Mouse (Mus musculus) liver, embryonic 14.5 days (tissue): ENCODE measurements around the gene Lca5.

Source experiments
- CTCF ChIP-seq: IDR thresholded peaks from 2 replicates; pipeline ENCODE4 v1.5.1; 2016; ENCODE audit warnings: antibody characterized with exemption, low read depth, control low read depth
- EP300 ChIP-seq: IDR thresholded peaks from 2 replicates; pipeline ENCODE4 v1.6.1; 2016; ENCODE audit warnings: antibody characterized with exemption, low read depth

DNA sequence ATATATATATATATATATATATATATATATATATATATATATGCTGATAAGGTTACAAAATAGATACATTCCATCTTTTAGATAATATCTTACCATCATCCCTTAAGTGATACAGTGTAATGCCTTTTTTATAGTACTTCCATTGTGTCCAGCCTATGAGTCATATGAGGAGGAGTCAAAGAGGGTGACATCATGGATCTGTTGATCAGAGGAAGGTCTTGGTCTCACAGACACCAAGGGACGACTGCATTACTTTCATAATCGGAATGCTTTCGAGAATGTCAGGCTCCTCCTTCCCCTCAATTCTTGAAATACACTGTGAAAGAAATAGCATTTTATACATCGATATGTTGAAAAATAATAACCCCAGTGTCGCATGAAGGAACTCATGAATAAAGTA is 93.4 kb downstream of the Lca5 start:
- TF ChIP-seq CTCF (no peak), EP300 (no peak)
